Mouse (Mus musculus) liver, embryonic 12.5 days (tissue): ENCODE data around the gene Pdia4. TPM values are rescaled to one million over a fixed set of nuclear protein-coding genes. Genes with fewer than 3 reads are reported as not detected.
"Not testable (repeated sequence)": the region's sequence is repeated elsewhere in the genome, so short reads cannot be mapped to it uniquely, and the experiment has no call there.

ENCODE experiments used
- ATAC-seq: fragments of 200-750 bp; cut with Nextera tagmentation; 2 replicates; pipeline ENCODE4 v1.8.0; 2017; ENCODE audit warnings: moderate number of reproducible peaks, mild to moderate bottlenecking, moderate library complexity
- H3K27ac ChIP-seq: fragments of 300-500 bp; sonication (generic); 2 replicates; pipeline ENCODE4 v1.5.1; 2016; ENCODE audit warnings: mild to moderate bottlenecking
- H3K27me3 ChIP-seq: fragments of 300-500 bp; sonication (generic); replicated peaks from 2 replicates; pipeline ENCODE4 v1.6.1; 2016; ENCODE audit warnings: mild to moderate bottlenecking, moderate library complexity
- H3K36me3 ChIP-seq: fragments of 300-500 bp; sonication (generic); 2 replicates; pipeline ENCODE4 v1.6.1; 2016; ENCODE audit warnings: mild to moderate bottlenecking, moderate library complexity
- H3K4me1 ChIP-seq: fragments of 300-500 bp; sonication (generic); 2 replicates; pipeline ENCODE4 v1.6.1; 2016
- H3K4me2 ChIP-seq: fragments of 300-500 bp; sonication (generic); 2 replicates; pipeline ENCODE4 v1.6.1; 2016; ENCODE audit warnings: mild to moderate bottlenecking, moderate library complexity
- H3K4me3 ChIP-seq: fragments of 300-500 bp; sonication (generic); 2 replicates; pipeline ENCODE4 v1.5.1; 2016; ENCODE audit warnings: mild to moderate bottlenecking, moderate library complexity
- H3K9ac ChIP-seq: fragments of 300-500 bp; sonication (generic); 2 replicates; pipeline ENCODE4 v1.6.1; 2016; ENCODE audit warnings: mild to moderate bottlenecking, moderate library complexity
- H3K9me3 ChIP-seq: fragments of 300-500 bp; sonication (generic); replicated peaks from 2 replicates; pipeline ENCODE4 v1.6.1; 2016; ENCODE audit warnings: mild to moderate bottlenecking, moderate library complexity
- WGBS: fragments of 180-500 bp; shearing (Covaris S2); methylation state at CpG from one replicate; pipeline ENCODE4 v1.1.7; 2016; ENCODE audit not compliant: insufficient replicate concordance; 5-methylcytosine and 5-hydroxymethylcytosine counted together
- polyA plus RNA-seq: library from polyadenylated mRNA; unstranded; fragments of >200 nt; fragmentation: Nextera tagmentation; extraction: Ambion mirVana; gene quantifications from 2 replicates; pipeline ENCODE4 v1.2.1, GENCODE M21; 2016

Gene Pdia4
- polyA plus RNA-seq, 1 experiment from 2014 or later, result 147 TPM

DNA sequence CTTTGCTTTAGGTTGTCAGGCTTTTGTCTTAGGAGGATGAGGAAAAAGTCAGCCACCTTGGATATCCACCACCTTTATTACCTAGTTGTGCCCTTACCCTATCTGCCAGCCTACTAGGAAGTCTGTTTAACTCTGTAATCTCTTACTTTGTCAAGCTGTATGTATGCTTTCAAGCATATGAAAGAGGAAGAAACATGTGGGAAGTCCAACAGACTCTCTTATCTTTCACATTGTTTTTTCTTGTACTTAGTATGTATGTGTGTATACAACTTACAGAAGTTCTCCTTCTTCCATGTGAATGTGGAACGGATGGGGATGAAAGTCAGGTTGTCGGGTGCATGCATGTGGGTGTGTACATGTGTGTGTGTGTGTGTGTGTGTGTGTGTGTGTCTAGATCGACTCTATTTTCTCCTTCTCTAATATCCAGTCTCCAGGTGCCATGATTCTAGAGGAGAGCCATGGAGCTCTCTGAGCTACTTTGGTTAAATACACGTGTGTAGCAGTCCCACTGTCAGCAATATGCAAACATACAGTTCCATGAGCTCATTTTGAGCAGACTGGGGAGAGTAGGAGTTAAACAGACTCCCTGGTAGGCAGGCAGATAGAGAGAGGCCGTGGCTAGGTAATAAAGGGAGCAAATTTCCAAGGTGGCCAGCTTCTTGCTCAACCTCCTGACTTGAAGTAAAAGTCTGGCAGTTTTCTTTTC is 28.4 kb downstream of the Pdia4 start:
- Histone ChIP-seq H3K36me3 (no peaks in the 10 kb centered on the region), H3K9ac (no peak overlapping the region), H3K4me3 (no peak overlapping the region), H3K27ac (no peak overlapping the region), H3K4me1 (peaks cover 30% of the 10 kb centered on the region), H3K27me3 (no peaks in the 10 kb centered on the region), H3K9me3 (no peaks in the 10 kb centered on the region), H3K4me2 (no peak overlapping the region)
- 64% methylated on average over 5 of the region's 5 CpGs for WGBS
- ATAC-seq, result no peak

- Histone ChIP-seq H3K27ac (peak overlapping the region; percentile 80), H3K27me3 (no peaks in the 10 kb centered on the region), H3K9ac (peak overlapping the region; percentile 74), H3K4me1 (peaks cover 31% of the 10 kb centered on the region), H3K36me3 (no peaks in the 10 kb centered on the region), H3K9me3 (no peaks in the 10 kb centered on the region), H3K4me3 (peak overlapping the region; percentile 67), H3K4me2 (peak overlapping the region; percentile 63)
- ATAC-seq, result peak; percentile 47
- WGBS, result under 1% methylated on average over 21 of the region's 21 CpGs
Measured at GRCm38 (mm10) chr6:47781091-47781968, 31.9 kb downstream of the Pdia4 start.

DNA sequence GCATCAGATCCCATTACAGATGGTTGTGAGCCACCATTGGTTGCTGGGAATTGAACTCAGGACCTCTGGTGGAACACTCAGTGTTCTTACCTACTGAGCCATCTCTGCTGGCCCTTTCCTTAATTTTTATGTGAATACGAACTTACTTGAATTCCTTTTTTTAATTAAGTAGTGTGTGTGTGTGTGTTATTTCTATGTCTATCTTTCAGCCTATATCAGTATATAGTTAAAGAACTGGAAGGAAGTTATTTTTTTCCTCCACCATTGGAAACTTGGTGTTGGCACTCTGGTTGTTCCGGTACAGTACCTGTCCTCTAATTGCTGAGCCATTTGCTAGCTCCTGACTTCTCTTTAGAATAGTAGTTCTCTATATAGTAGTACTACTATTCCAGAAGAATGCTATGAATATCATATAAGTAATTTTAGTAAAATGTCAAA is 32.6 kb downstream of the Pdia4 start:
- Histone ChIP-seq H3K9me3 (no peaks in the 10 kb centered on the region), H3K4me2 (peak overlapping the region; percentile 63), H3K36me3 (no peaks in the 10 kb centered on the region), H3K4me3 (peak overlapping the region; percentile 67), H3K27me3 (no peaks in the 10 kb centered on the region), H3K4me1 (peaks cover 31% of the 10 kb centered on the region), H3K9ac (peak overlapping the region; percentile 74), H3K27ac (peak overlapping the region; percentile 80)
- peak; percentile 52 for ATAC-seq
- WGBS, result 6% methylated on average over 2 of the region's 2 CpGs

DNA sequence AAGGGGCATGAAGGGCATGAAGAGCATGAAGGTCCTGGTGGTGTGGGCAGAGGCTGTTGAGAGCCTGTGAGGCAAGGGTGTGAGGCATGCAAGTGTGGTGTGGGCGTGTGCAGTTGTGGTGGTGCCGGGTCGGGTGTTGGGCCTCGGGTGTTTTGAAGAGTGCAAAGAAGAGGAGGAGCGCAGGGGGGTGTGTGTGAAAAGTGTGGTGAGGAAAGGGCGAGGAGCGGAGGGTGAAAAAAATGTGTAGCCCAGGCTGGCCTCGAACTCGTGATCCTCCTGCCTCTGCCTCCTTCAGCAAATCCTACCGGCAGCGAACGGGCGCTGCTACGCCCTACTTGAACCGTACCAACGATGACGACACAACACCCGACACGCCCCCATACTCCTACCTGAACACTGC is 41.5 kb downstream of the Pdia4 start:
- H3K4me3 ChIP-seq, result peak overlapping the region; percentile 27
- H3K27ac ChIP-seq, H3K9ac ChIP-seq, H3K9me3 ChIP-seq, H3K4me1 ChIP-seq, H3K36me3 ChIP-seq, ATAC-seq, H3K27me3 ChIP-seq: not testable (repeated sequence)
- WGBS, result 31% methylated on average over 9 of the region's 19 CpGs
- peak overlapping the region; percentile 50 for H3K4me2 ChIP-seq

- H3K9me3 ChIP-seq, H3K27me3 ChIP-seq, H3K36me3 ChIP-seq, ATAC-seq, H3K4me3 ChIP-seq, H3K4me2 ChIP-seq, H3K9ac ChIP-seq, H3K4me1 ChIP-seq, H3K27ac ChIP-seq: not testable (repeated sequence)
- WGBS, result 76% methylated on average over 12 of the region's 12 CpGs
Measured at GRCm38 (mm10) chr6:47771113-47771512, 42.1 kb downstream of the Pdia4 start.

- H3K9ac ChIP-seq, H3K9me3 ChIP-seq, H3K4me1 ChIP-seq, H3K4me3 ChIP-seq, H3K4me2 ChIP-seq, H3K27ac ChIP-seq, H3K36me3 ChIP-seq, H3K27me3 ChIP-seq, ATAC-seq: not testable (repeated sequence)
- WGBS, result 66% methylated on average over 4 of the region's 4 CpGs
Measured at GRCm38 (mm10) chr6:47769861-47770260, 43.4 kb downstream of the Pdia4 start.

- H3K4me2 ChIP-seq, H3K36me3 ChIP-seq, H3K9me3 ChIP-seq, ATAC-seq, H3K9ac ChIP-seq, H3K27me3 ChIP-seq, H3K4me3 ChIP-seq, H3K27ac ChIP-seq, H3K4me1 ChIP-seq: not testable (repeated sequence)
- 62% methylated on average over 4 of the region's 12 CpGs for WGBS
Measured at GRCm38 (mm10) chr6:47768520-47768919, 44.7 kb downstream of the Pdia4 start.

DNA sequence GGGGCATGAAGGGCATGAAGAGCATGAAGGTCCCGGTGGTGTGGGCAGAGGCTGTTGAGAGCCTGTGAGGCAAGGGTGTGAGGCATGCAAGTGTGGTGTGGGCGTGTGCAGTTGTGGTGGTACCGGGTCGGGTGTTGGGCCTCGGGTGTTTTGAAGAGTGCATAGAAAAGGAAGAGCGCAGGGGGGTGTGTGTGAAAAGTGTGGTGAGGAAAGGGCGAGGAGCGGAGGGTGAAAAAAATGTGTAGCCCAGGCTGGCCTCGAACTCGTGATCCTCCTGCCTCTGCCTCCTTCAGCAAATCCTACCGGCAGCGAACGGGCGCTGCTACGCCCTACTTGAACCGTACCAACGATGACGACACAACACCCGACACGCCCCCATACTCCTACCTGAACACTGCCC is 45.9 kb downstream of the Pdia4 start:
- not testable (repeated sequence) for H3K27me3 ChIP-seq, H3K27ac ChIP-seq, H3K9ac ChIP-seq, H3K4me1 ChIP-seq, H3K36me3 ChIP-seq, H3K9me3 ChIP-seq, H3K4me3 ChIP-seq, H3K4me2 ChIP-seq
- WGBS, result 44% methylated on average over 6 of the region's 20 CpGs
- 0 out of 2 replicates have a peak, but pooled peaks have one; percentile 35 for ATAC-seq

DNA sequence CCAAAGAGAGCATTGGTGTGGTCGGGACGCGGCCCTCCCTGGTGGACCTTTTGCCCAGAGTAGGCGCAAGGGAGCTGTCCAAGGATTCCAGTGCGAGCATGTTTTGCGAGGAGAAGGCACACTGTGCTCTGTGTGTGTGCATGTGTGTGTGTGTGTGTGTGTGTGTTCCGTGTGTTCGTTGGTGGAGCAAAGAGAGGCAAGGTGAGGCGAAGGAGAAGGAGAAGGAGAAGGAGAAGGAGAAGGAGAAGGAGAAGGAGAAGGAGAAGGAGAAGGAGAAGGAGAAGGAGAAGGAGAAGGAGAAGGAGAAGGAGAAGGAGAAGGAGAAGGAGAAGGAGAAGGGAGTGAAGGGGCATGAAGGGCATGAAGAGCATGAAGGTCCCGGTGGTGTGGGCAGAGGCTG is 50.5 kb downstream of the Pdia4 start:
- 59% methylated on average over 9 of the region's 10 CpGs for WGBS
- H3K27ac ChIP-seq, H3K4me3 ChIP-seq, ATAC-seq, H3K36me3 ChIP-seq, H3K9me3 ChIP-seq, H3K4me2 ChIP-seq, H3K9ac ChIP-seq, H3K4me1 ChIP-seq, H3K27me3 ChIP-seq: not testable (repeated sequence)

DNA sequence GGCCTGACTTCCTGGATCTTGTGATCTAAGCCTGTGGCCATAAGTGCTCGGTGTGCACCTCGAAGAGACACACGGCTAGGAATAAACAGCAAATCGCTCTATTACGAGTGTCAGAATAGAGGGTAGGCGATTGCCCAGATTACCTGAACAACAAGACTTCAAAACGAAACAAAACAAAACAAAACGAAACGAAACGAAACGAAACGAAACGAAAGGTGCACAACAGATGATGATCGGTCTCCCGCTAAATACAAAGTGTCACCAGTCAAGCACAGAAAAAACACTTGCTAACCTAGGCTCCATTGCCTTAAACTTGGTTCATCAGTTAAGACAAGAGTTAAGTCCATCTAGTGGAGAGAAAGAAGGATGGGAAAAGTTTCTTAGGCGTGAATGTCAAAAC is 53.8 kb downstream of the Pdia4 start:
- WGBS, result 66% methylated on average over 14 of the region's 16 CpGs
- not testable (repeated sequence) for H3K27me3 ChIP-seq, H3K36me3 ChIP-seq, ATAC-seq, H3K4me2 ChIP-seq, H3K27ac ChIP-seq, H3K4me3 ChIP-seq, H3K9me3 ChIP-seq, H3K4me1 ChIP-seq, H3K9ac ChIP-seq

GRCm38 (mm10) chr6:47757849-47758248 is 55.4 kb downstream of the Pdia4 start:
- Histone ChIP-seq H3K4me3 (peak overlapping the region; percentile 39), H3K4me2 (peak overlapping the region; percentile 57)
- not testable (repeated sequence) for H3K9me3 ChIP-seq, ATAC-seq, H3K27ac ChIP-seq, H3K27me3 ChIP-seq, H3K36me3 ChIP-seq, H3K4me1 ChIP-seq, H3K9ac ChIP-seq
- WGBS, result 2% methylated on average over 21 of the region's 38 CpGs

- 1% methylated on average over 8 of the region's 22 CpGs for WGBS
- not testable (repeated sequence) for ATAC-seq, H3K27ac ChIP-seq, H3K4me1 ChIP-seq, H3K4me3 ChIP-seq, H3K27me3 ChIP-seq, H3K36me3 ChIP-seq, H3K9ac ChIP-seq, H3K4me2 ChIP-seq, H3K9me3 ChIP-seq
Measured at GRCm38 (mm10) chr6:47757429-47757828, 55.8 kb downstream of the Pdia4 start.
